Mouse (Mus musculus): Measurements from ENCODE around the gene Axdnd1. TPM values are rescaled to one million over a fixed set of nuclear protein-coding genes. Genes with fewer than 3 reads are reported as not detected.
"Not testable (repeated sequence)": the region's sequence is repeated elsewhere in the genome, so short reads cannot be mapped to it uniquely, and the experiment has no call there.

The Axdnd1 gene
- total RNA-seq, 2 experiments from 2014 or later: 0.89 to 1.1 TPM

DNA sequence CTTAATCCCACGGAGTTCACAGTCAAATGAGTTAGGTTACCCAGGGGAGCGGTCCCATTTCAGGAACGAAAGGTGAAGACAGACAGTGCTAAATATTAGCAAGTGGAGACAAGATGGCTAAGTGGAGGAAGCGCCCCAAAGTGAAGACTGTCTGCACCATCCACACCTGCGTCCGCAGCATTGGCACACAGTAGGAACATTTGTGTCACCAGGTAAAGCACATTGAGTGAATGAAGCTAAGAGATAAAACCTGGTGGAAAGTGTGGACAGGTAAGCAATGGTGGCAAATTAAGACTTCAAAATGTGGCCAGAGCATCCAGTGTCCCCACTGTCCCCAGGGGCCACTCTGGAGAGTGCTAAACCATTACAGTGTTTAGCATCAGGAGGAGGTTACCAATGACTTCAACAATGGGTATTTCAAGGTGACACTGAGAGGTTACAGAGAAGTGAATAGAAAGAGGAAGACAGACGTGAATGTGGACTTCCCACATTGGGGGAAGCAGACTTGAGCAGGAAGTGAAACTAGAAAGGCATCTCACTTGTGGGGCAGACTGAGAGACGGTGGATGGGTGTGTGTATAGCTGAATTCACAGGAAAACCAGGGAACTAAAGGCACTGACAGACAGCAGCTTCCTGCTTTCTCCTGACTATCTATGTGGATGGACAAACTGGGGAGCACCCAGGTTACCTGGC is 16.2 kb upstream of the Axdnd1 start:
- no peak for DNase-seq (ENCODE audit: low spot score in 2 of 2)

DNA sequence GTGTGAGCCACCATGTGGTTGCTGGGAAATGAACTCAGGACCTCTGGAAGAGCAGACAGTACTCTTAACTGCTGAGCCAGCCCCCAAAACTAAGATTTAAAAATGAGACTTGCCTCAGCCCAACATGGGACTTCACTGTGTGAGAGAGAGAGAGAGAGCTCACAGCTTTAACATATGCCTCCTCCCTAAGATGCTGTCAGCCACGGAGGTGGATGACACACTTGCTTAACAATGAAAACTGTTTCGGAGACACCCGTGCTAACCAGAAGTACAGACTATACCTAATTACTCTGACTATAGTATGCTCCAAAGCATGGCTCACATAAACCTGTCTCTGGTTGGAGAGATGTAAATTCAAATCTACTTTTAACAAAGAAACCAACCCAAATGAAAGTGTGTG is 12.5 kb upstream of the Axdnd1 start:
- DNase-seq (ENCODE audit: low spot score in 2 of 2): no peak

DNA sequence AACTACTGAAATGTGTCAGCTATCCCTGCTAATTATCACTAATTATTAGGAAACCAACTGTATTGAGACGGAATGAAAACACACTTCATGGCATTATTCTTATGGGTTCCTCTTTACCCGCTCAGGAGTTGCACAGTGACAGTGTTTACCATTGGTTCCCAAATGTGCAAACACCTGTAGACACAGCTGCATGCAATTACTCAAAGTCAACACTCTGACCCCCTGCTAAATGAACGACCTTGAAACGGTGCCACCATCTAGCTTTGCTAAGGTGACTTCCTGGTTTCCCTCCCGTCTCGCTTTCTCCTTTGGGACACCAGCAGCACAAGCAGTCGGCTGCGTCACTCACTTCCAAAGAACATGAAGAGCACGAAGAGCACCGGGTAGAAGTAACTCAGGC is 11.5 kb upstream of the Axdnd1 start:
- no peak for DNase-seq (ENCODE audit: low spot score in 2 of 2)

DNA sequence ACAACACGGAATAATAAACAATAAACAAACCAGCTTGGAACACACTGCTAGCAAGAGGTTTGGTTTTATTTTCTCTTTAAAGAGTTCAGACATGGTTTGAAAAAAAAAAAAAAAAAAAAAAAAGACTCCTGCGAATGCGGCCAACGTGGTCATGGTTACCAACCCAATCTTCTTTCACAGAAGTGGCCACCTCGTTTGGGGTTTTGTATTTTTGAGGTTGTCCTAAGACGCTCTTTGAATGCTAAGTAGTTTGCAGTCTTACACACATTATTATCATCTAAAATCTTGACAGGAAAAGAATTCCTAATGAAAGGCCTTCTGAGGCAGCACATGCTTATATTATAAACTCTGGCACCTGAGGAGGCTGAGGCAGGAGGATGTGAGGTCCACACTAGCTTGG is 7.5 kb upstream of the Axdnd1 start:
- DNase-seq (ENCODE audit: low spot score in 2 of 2): no peak

DNA sequence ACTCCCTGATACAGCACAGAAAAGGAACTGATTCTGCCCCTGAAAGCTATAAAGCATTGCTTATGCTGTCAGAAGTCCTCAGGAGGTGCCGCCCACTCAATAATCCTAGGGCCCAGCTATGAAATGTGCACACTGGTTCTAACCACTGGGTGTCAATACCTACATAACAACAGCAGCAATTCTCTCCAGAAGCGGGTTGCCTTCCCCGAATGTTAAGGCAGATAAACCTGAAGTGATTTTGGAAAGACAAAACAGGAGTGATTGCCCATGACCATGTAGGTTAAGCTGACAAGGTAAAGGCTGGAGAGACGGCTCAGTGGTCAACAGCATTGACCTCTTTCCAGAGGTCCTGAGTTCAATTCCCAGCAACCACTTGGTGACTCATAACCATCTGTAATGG is 4.8 kb upstream of the Axdnd1 start:
- no peak for DNase-seq (ENCODE audit: low spot score in 2 of 2)

DNA sequence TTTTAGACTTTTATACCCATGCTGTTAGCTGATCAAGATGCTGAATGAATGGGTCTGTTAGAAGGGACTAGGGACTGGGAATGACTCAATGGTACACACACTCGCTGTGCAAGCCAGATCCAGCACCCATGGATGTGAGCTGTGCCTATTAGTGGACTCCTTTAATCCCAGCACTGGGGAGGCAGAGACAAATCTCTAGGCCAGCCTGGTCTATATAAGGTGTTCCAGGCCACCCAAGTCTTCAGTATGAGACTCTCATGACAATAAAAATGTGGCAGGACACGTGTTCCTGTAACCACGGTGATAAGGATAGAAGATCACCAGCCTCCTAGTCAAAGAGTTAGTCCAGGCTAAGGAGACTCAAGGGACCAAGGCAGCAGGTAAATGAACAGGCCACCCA is 3.1 kb upstream of the Axdnd1 start:
- DNase-seq (ENCODE audit: low spot score in 2 of 2): no peak

DNA sequence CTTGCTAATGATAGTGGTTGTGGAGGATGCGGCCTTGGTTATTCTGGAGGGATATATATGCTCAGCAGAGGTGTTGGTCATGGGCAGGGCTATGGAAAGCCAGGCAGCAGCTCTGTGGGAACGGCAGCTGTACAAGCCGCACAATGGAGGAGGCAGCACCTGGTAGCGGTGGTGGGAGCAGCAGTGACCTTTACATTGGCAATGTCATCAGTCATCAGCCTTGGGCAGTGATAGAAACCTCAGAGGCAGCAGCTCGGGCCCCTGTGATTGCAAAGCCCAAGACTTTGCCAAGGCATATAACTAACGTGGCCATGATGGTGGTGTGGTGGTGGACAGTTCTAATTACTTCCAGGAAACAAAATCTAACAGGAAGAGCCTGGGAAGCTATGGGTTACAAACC is 2.5 kb upstream of the Axdnd1 start:
- no peak for DNase-seq (ENCODE audit: low spot score in 2 of 2)

DNA sequence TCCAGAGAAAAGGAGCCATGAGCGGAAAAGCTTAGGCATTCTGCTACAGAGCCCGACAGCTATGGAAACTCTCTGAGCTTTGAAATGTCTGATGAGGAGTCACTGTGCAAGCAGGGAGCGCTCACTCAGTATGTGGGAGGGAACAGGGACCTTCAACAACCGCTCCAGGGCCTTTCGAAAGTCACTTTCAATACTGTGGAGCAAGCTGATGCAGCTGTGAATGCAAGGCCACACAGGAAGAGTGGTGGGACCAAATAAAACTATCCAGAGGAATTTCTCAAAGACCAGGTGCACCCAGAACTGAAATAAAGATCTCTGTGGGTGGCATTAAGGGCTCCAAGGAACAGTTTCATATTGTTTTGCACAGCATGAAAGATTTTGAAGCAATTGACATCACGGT is 1.9 kb upstream of the Axdnd1 start:
- DNase-seq (ENCODE audit: low spot score in 2 of 2): no peak

DNA sequence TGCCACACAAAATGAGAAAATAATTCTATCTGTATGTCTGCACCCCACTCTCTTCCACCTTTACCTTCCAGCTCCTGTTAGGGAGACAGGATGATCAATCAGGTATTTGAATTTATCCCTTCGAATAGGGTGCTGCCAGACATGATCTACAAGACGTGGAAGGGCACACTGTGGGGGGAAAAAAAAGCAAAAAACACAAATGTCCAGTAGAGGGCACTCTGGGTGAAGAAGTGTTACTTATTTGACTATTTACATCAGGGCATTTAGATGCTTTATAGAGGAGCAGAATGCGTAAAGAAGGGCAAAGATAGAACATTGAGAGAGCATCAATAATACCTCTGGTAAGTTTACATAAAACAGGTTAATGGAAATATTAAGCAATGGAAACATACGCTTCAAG is 2.8 kb downstream of the Axdnd1 start:
- peak; percentile 22 to 46 for DNase-seq (ENCODE audit: low spot score in 2 of 2)

DNA sequence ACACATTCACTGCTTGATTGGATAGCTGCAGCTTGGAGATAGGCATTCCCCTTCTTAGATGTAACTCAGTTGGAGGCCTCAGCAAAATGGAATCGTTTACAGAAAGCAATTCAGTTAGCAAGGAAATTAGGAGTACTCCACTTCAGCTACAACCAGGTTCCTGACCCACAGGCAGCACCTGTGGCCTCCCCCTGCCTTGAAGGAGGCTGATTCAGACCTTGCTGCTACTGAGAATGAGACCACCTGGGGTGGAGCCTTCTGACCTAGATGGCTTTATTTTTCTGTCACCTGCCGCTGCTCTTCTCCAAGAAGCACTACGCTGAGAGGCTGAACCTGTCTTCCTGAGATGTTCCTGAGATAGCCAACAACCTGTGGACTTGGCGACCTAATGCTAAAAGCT is 12.4 kb downstream of the Axdnd1 start:
- no peak for DNase-seq (ENCODE audit: low spot score in 2 of 2)

DNA sequence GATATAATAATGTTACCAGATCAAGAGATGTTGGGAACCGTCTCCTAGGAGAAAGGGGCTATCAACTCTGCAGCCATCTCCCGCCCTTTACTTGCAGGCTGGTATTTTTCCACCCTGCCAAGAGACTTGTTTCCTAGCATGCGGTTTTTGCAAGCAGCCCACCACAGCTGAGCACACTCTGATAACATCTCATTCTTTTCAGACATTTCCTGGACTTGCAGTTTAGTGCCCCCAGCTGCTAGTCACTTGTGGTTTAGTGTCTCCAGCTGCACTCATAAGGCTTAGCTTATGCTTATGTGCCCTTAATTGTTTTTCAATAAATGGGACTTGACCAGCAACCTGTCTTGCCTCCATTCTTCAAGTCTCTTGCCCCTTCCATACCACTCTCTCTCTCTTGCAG is 13.0 kb downstream of the Axdnd1 start:
- no peak for DNase-seq (ENCODE audit: low spot score in 2 of 2)

DNA sequence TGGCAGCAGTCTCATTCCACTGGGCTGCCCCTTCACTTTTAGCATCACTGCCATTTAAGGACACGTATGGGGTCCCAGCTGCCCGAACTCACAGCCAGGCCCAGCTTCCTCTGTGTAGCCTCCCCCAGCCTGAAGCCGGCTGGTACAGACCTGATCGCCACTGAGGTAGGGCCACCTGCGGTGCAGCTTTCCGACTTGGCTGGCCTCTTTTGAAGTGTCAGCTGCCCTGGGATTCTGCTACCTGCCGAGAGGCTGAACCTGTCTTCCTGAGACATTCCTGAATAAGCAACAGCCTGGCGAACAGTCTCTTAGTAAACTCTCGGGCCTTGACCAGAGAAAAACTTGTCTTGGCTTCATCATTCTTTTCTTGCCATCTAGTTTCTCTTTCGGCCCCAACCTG is 17.7 kb downstream of the Axdnd1 start:
- no peak for DNase-seq (ENCODE audit: low spot score in 2 of 2)

DNA sequence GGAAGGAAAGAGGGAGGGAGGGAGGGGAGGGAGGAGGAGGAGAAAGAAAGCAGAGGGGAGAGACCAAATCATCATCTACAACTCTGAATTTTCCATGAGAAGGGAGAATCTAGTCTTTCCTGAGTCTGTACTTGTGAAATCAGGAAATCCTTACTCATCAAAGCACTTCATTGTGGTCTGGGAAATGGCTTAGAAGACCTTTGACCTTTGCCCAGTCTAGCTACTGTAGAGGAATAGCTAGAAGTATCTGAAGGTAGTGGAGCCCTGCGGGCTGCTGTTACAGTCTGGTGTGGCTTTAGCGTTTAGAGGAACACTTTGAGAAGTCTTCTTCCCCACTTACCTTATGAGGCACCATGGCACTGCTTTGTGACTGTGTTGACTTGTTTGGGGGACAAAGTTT is 18.5 kb downstream of the Axdnd1 start:
- DNase-seq (ENCODE audit: low spot score in 2 of 2): no peak

DNA sequence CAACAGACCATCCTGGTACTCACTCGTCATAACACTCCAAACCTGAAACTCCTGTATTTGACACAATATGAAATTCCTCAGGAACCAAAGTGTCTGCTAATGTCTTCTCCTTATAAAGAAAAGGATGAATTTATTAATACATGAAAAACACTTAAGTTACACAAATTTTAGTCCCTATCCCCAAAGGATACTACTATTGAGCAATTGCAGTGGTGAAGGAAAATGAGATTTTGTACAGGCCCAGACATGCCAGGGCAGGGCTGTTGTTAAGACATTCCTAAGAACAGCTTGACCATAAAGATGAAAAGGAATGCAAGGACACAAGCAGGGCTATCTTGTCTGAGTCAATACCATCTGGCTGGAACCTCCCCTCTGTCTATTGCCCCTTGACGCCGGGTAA is 20.8 kb downstream of the Axdnd1 start:
- not testable (repeated sequence) for DNase-seq (ENCODE audit: low spot score in 2 of 2)

DNA sequence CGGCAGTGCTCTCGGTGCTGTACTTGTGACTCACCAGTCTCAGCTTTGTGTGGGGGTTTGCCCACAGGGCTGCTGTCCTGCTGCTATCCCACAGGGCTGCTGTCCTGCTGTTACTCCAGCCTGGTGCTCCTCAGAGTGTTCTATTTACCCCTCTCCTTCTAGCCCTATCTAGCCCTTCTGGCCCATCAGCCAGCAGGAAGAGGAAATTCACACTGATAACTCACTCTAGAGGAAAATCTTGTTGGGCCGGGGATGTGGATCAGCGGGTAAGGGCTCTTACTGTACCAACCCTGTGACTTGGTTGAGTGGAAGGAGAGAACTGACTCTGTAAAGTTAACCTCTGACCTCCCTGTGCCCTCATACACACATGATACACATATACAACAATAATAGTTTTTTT is 27.8 kb downstream of the Axdnd1 start:
- no peak for DNase-seq (ENCODE audit: low spot score in 2 of 2)

DNA sequence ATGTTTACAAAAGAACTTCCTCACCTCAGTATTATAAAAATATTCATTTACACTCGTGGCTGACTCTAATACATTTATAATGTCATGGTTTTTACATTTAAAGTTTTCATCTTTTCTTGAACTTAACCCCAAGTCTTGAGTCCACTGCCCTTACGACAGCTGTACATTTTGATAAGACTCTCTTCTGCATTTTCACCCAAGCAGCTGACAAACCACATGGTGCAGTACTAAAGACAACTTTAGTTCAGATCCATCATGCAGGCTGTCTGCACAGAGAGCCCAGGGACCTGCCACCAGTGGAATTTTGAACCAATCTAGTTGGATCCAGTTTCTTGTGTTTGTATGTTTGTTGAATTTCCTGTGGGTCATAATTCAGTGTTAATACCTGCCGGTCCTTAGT is 34.1 kb downstream of the Axdnd1 start:
- DNase-seq (ENCODE audit: low spot score in 2 of 2): no peak

DNA sequence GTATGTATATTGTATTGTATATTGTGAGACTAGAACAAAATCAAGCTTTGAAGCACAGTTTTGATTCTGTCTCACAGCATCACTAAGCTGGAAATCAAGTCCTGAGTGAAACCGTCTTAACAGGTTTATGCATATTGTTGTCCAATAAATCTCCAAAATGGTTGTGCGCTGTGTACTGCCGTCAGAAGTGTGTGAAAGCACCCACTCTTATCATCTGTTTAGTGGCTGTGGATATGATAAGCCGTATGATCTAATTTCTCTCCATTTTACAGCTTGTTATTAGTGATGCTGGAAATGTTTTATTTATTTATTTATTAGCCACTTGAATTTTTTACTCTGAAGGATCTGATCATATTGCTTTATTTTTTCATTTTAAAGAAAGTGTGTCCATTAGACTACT is 34.7 kb downstream of the Axdnd1 start:
- DNase-seq (ENCODE audit: low spot score in 2 of 2): no peak

DNA sequence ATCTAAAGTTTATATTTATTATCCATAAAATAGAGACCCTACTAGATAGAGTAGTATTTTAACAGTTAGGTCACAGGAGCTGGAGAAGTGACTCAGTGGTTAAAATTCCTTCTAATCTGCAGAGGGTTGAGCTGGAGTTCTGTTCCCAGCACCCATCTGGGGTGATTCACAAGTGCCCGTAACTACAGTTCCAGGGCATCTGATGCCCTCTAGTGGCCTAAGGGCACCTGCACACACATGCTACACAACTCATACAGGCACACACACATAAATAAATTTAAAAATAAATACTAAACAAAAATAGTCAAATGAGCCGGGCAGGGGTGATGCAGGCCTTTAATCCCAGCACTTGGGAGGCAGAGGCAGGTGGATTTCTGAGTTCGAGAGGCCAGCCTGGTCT is 39.7 kb downstream of the Axdnd1 start:
- no peak for DNase-seq (ENCODE audit: low spot score in 2 of 2)

DNA sequence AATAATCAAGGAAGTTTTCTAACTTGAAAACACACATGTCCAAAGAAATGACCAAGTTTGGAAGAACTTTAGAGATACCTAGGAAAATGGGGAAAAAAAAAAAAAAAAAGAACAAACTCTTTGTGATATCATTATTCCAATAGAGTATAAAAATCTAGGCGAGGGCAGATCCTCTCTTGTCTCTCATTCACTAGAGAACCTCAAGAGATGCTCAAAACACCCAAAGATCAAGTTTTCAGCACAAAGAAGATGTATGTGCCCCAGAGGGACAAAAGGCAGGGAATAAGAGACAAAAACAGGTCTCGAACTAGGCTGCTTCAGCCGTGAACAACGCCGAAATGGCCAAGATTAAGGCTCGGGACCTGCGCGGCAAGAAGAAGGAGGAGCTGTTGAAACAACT is 55.2 kb downstream of the Axdnd1 start, which contains the start of gene Gm2000:
TSS of gene Gm2000 (plus strand) at position 301 of the 400 bp plus-strand sequence.
- no peak for DNase-seq (ENCODE audit: low spot score in 2 of 2)

DNA sequence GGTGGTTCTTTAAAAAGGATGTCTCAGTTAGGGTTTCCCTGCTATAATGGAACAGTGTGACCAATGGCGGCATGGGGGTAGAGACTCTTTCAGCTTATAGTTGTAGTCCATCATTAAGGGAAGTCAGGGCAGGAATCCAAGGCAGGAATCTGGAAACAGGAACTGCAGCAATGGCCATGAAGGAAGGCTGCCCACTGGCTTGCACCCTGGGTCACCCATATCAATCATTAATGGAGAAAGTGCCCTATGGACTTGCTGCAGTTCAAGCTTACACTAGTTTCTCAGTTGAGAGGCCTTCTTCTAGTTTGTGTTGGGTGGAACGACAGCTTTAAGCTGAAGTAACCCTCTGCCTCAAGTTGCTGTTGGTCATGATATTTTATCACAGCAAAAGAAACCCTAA is 68.5 kb downstream of the Axdnd1 start:
- no peak for DNase-seq (ENCODE audit: low spot score in 2 of 2)

DNA sequence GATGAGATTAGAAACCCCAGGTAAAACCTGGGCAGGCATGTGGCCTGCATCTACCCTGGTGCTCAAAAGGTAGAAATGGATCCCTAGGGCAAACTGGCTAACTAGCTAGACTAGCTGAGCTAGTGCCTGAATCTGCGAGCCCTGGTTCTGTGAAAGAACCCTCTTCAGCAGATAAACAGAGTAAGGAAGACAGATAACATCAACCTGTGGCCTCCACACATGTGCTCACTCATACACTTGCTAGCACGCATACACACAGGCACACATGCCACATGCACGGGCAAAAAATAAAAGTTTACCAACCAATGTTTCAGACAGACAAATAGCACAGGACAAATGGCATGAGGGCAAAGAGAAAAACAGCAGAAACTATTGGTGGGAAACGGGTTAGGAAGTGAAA is 70.5 kb downstream of the Axdnd1 start:
- no peak for DNase-seq (ENCODE audit: low spot score in 2 of 2)

DNA sequence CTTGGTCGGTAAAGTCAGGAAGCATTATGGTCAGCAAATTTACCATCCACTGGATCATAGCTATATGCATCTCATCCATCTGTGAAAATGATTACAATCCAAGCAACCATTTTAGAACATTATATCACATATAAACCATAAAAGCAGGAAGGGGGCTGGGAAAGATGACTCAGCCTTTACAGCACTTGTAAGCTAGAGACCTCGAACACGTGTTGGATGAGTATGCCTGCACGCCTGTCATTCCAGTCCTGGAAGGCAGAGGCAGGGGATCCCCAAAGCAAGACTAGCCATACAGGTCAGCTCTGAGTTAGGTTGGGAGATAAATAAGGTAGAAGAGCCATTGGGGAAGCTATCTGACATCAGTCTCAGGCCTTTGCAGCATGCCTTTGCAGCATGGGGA is 71.9 kb downstream of the Axdnd1 start:
- no peak for DNase-seq (ENCODE audit: low spot score in 2 of 2)

DNA sequence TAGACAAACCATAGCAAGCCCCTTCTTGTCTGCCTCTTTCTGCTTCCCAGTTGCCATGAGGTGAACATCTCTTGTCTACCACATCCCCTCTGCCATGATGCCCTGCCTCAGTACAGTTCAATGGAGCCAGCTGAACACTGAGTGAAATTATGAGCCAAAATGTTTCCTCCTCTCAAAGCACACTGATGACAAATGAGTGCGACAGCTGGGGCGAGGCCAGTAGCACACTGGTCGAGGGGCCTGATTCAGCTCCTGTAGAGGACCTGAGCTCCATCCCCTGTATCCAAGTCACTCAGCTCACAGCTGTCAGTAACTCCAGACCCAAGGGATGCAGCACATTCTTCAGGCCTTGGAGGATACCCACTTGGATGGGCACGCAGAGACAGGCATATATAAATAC is 75.3 kb downstream of the Axdnd1 start:
- no peak for DNase-seq (ENCODE audit: low spot score in 2 of 2)

DNA sequence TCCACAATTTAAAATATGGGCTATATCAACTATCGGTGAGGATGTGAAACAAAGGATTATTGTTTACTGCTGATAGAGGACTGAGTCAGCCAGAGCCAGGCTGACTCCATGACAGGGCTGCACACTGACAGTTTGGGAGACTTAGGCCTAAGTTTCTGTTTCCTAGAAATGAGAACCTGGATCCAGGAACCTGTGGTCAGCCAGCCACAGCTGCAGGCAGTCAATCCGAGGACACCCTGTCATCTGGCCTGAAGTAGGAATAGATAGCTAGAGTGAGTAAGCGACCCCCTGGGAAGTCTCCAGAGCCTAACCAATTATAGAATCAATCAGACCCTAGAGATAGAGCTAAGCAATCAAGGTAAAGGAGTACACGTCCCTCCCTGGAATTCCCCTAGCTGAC is 76.5 kb downstream of the Axdnd1 start:
- no peak for DNase-seq (ENCODE audit: low spot score in 2 of 2)

Data from layer of hippocampus, postnatal 10 days (tissue).